Mouse (Mus musculus) C2C12 (cell line): ENCODE data around the gene 1700030J22Rik.

Experiments
- CEBPB ChIP-seq: IDR thresholded peaks from one replicate; pipeline ENCODE4 v1.6.1; 2011; ENCODE audit warnings: low read depth, mild to moderate bottlenecking, control low read depth, moderate library complexity
- CTCF ChIP-seq: IDR thresholded peaks from one replicate; pipeline ENCODE4 v1.5.1; 2011; ENCODE audit not compliant: control insufficient read depth, insufficient read depth, insufficient read length
- MAX ChIP-seq: IDR thresholded peaks from one replicate; pipeline ENCODE4 v1.6.1; 2011; ENCODE audit warnings: mild to moderate bottlenecking, control low read depth
- MYOD1 ChIP-seq: IDR thresholded peaks from one replicate; pipeline ENCODE4 v1.6.1; 2011; ENCODE audit warnings: low read depth; ENCODE audit not compliant: control insufficient read depth, insufficient read length
- MYOG ChIP-seq: IDR thresholded peaks from one replicate; pipeline ENCODE4 v1.6.1; 2011; ENCODE audit not compliant: control insufficient read depth, insufficient read length; ENCODE audit errors: extremely low read depth
- USF1 ChIP-seq: IDR thresholded peaks from one replicate; pipeline ENCODE4 v1.6.1; 2011; ENCODE audit warnings: low read depth, mild to moderate bottlenecking, control low read depth, moderate library complexity

GRCm38 (mm10) chr8:117019323-117020275 lies 40.8 kb upstream of the 1700030J22Rik start:
- TF ChIP-seq MYOG (no peak), CTCF (no peak), CEBPB (no peak), MAX (no peak), USF1 (no peak), MYOD1 (no peak)
